Mouse (Mus musculus) midbrain, embryonic 13.5 days (tissue): ENCODE measurements around the gene Olfm2. TPM values are rescaled to one million over a fixed set of nuclear protein-coding genes. Genes with fewer than 3 reads are reported as not detected.

ENCODE experiments used
- ATAC-seq: fragments of 200-750 bp; cut with Nextera tagmentation; 2 replicates; pipeline ENCODE4 v1.8.0; 2017; ENCODE audit warnings: mild to moderate bottlenecking, moderate TSS enrichment, moderate library complexity
- H3K27ac ChIP-seq: fragments of 300-500 bp; sonication (generic); 2 replicates; pipeline ENCODE4 v1.5.1; 2015; ENCODE audit warnings: inconsistent platforms, mild to moderate bottlenecking, moderate library complexity
- H3K27me3 ChIP-seq: fragments of 300-500 bp; sonication (generic); 2 replicates; pipeline ENCODE4 v1.6.1; 2015; ENCODE audit warnings: mild to moderate bottlenecking, inconsistent platforms
- H3K36me3 ChIP-seq: fragments of 300-500 bp; sonication (generic); 2 replicates; pipeline ENCODE4 v1.6.1; 2015; ENCODE audit warnings: mild to moderate bottlenecking, inconsistent platforms
- H3K4me1 ChIP-seq: fragments of 300-500 bp; sonication (generic); replicated peaks from 2 replicates; pipeline ENCODE4 v1.6.1; 2015; ENCODE audit warnings: inconsistent platforms
- H3K4me2 ChIP-seq: fragments of 300-500 bp; sonication (generic); replicated peaks from 2 replicates; pipeline ENCODE4 v1.6.1; 2015; ENCODE audit warnings: moderate library complexity, mild to moderate bottlenecking, inconsistent platforms
- H3K4me3 ChIP-seq: fragments of 300-500 bp; sonication (generic); replicated peaks from 2 replicates; pipeline ENCODE4 v1.5.1; 2015; ENCODE audit warnings: mild to moderate bottlenecking, inconsistent platforms
- H3K9ac ChIP-seq: fragments of 300-500 bp; sonication (generic); replicated peaks from 2 replicates; pipeline ENCODE4 v1.6.1; 2015; ENCODE audit warnings: mild to moderate bottlenecking, inconsistent platforms
- H3K9me3 ChIP-seq: fragments of 300-500 bp; sonication (generic); 2 replicates; pipeline ENCODE4 v1.6.1; 2016; ENCODE audit warnings: mild to moderate bottlenecking, inconsistent platforms
- WGBS: fragments of 180-500 bp; shearing (Covaris S2); methylation state at CpG from one replicate; pipeline ENCODE4 v1.1.7; 2015; 5-methylcytosine and 5-hydroxymethylcytosine counted together
- polyA plus RNA-seq: library from polyadenylated mRNA; unstranded; fragments of >200 nt; fragmentation: Nextera tagmentation; extraction: Ambion mirVana; gene quantifications from 2 replicates; pipeline ENCODE4 v1.2.1, GENCODE M21; 2015

Olfm2 gene
- polyA plus RNA-seq = 92.0 and 96.7 TPM in 2 replicates

GRCm38 (mm10) chr9:20746017-20746660 lies at the start of gene Olfm2:
Gene Olfm2 (minus strand): TSS chr9:20746349.
- peaks cover 4% of the 10 kb centered on the region; the same call in 1 of the 2 replicates for H3K36me3 ChIP-seq
- H3K4me2 ChIP-seq = peak within 1 kb of the TSS; percentile 76
- H3K27me3 ChIP-seq = peaks cover 31% of the 10 kb centered on the region
- WGBS = 0% methylated on average over 22 of the region's 50 CpGs
- H3K9me3 ChIP-seq = no peaks in the 10 kb centered on the region
- peak within 1 kb of the TSS; percentile 59 for H3K4me3 ChIP-seq
- peak within 1 kb of the TSS; percentile 55 for H3K27ac ChIP-seq
- H3K4me1 ChIP-seq = peaks cover 29% of the 10 kb centered on the region
- peak within 1 kb of the TSS; percentile 81 for H3K9ac ChIP-seq
- ATAC-seq = peak; percentile 58

- Histone ChIP-seq H3K36me3 (no peaks in the 10 kb centered on the region), H3K27me3 (no peaks in the 10 kb centered on the region), H3K4me2 (no peak overlapping the region), H3K27ac (no peak overlapping the region; the same call in 1 of the 2 replicates), H3K4me3 (no peak overlapping the region), H3K4me1 (0 out of 2 replicates have a peak, but pooled peaks cover 4% of the 10 kb centered on the region), H3K9ac (no peak overlapping the region; the same call in 1 of the 2 replicates), H3K9me3 (no peaks in the 10 kb centered on the region)
- ATAC-seq = peak; percentile 82
- WGBS = 49% methylated on average over 7 of the region's 7 CpGs
Observed at GRCm38 (mm10) chr9:20794108-20794806, 48.1 kb upstream of the Olfm2 start.

GRCm38 (mm10) chr9:20790345-20790744 lies 44.2 kb upstream of the Olfm2 start:
- Histone ChIP-seq H3K4me3 (no peak overlapping the region), H3K9ac (no peak overlapping the region), H3K27me3 (no peaks in the 10 kb centered on the region), H3K4me2 (no peak overlapping the region), H3K27ac (no peak overlapping the region), H3K4me1 (0 out of 2 replicates have a peak, but pooled peaks cover 4% of the 10 kb centered on the region), H3K36me3 (no peaks in the 10 kb centered on the region), H3K9me3 (no peaks in the 10 kb centered on the region)
- no peak for ATAC-seq
- WGBS = 54% methylated on average over 3 of the region's 3 CpGs

- 76% methylated on average over 3 of the region's 4 CpGs for WGBS
- H3K4me2 ChIP-seq = no peak overlapping the region
- no peaks in the 10 kb centered on the region for H3K9me3 ChIP-seq
- no peaks in the 10 kb centered on the region for H3K27me3 ChIP-seq
- H3K4me1 ChIP-seq = 0 out of 2 replicates have a peak, but pooled peaks cover 4% of the 10 kb centered on the region
- no peak overlapping the region for H3K9ac ChIP-seq
- no peak for ATAC-seq
- H3K27ac ChIP-seq = no peak overlapping the region
- H3K36me3 ChIP-seq = no peaks in the 10 kb centered on the region
- H3K4me3 ChIP-seq = no peak overlapping the region
Observed at GRCm38 (mm10) chr9:20789651-20790050, 43.5 kb upstream of the Olfm2 start.

- H3K36me3 ChIP-seq = no peaks in the 10 kb centered on the region
- no peak overlapping the region for H3K4me2 ChIP-seq
- H3K27me3 ChIP-seq = no peaks in the 10 kb centered on the region
- 81% methylated on average over 8 of the region's 8 CpGs for WGBS
- H3K9me3 ChIP-seq = no peaks in the 10 kb centered on the region
- H3K27ac ChIP-seq = no peak overlapping the region
- no peak overlapping the region for H3K4me3 ChIP-seq
- H3K4me1 ChIP-seq = 0 out of 2 replicates have a peak, but pooled peaks cover 4% of the 10 kb centered on the region
- H3K9ac ChIP-seq = no peak overlapping the region
- no peak for ATAC-seq
Observed at GRCm38 (mm10) chr9:20787992-20788391, 41.8 kb upstream of the Olfm2 start.

GRCm38 (mm10) chr9:20785055-20785454 lies 38.9 kb upstream of the Olfm2 start:
- no peaks in the 10 kb centered on the region for H3K36me3 ChIP-seq
- H3K27me3 ChIP-seq = no peaks in the 10 kb centered on the region
- H3K27ac ChIP-seq = no peak overlapping the region
- H3K4me1 ChIP-seq = no peaks in the 10 kb centered on the region
- no peaks in the 10 kb centered on the region for H3K9me3 ChIP-seq
- H3K4me2 ChIP-seq = no peak overlapping the region
- H3K4me3 ChIP-seq = no peak overlapping the region
- no peak for ATAC-seq
- WGBS = 79% methylated on average over 6 of the region's 6 CpGs
- H3K9ac ChIP-seq = no peak overlapping the region

- H3K9ac ChIP-seq = no peak overlapping the region
- H3K27me3 ChIP-seq = no peaks in the 10 kb centered on the region
- no peaks in the 10 kb centered on the region for H3K36me3 ChIP-seq
- H3K9me3 ChIP-seq = no peaks in the 10 kb centered on the region
- H3K4me1 ChIP-seq = no peaks in the 10 kb centered on the region
- no peak overlapping the region for H3K4me3 ChIP-seq
- ATAC-seq = no peak
- 86% methylated on average over 3 of the region's 3 CpGs for WGBS
- H3K27ac ChIP-seq = no peak overlapping the region
- no peak overlapping the region for H3K4me2 ChIP-seq
Observed at GRCm38 (mm10) chr9:20781286-20781685, 35.1 kb upstream of the Olfm2 start.

GRCm38 (mm10) chr9:20765274-20765673 lies 19.1 kb upstream of the Olfm2 start:
- no peaks in the 10 kb centered on the region for H3K27me3 ChIP-seq
- no peak for ATAC-seq
- no peaks in the 10 kb centered on the region for H3K36me3 ChIP-seq
- H3K9ac ChIP-seq = no peak overlapping the region
- H3K27ac ChIP-seq = no peak overlapping the region
- H3K9me3 ChIP-seq = no peaks in the 10 kb centered on the region
- no peak overlapping the region for H3K4me3 ChIP-seq
- H3K4me1 ChIP-seq = peaks cover 4% of the 10 kb centered on the region; the same call in 1 of the 2 replicates
- no peak overlapping the region for H3K4me2 ChIP-seq
- WGBS = 83% methylated on average over 2 of the region's 2 CpGs

GRCm38 (mm10) chr9:20763099-20763498 lies 16.9 kb upstream of the Olfm2 start:
- Histone ChIP-seq H3K27me3 (no peaks in the 10 kb centered on the region), H3K4me2 (no peak overlapping the region), H3K9me3 (no peaks in the 10 kb centered on the region), H3K9ac (no peak overlapping the region), H3K4me3 (no peak overlapping the region), H3K4me1 (peaks cover 4% of the 10 kb centered on the region; the same call in 1 of the 2 replicates), H3K27ac (no peak overlapping the region), H3K36me3 (no peaks in the 10 kb centered on the region)
- ATAC-seq = no peak
- 93% methylated on average over 1 of the region's 1 CpGs for WGBS

- H3K9ac ChIP-seq = 0 out of 2 replicates have a peak overlapping the region, but pooled peaks have one; percentile 11
- H3K27me3 ChIP-seq = no peaks in the 10 kb centered on the region
- no peak overlapping the region for H3K4me3 ChIP-seq
- H3K4me1 ChIP-seq = peaks cover 4% of the 10 kb centered on the region; the same call in 1 of the 2 replicates
- H3K27ac ChIP-seq = no peak overlapping the region
- no peak overlapping the region for H3K4me2 ChIP-seq
- H3K9me3 ChIP-seq = no peaks in the 10 kb centered on the region
- WGBS = 49% methylated on average over 7 of the region's 7 CpGs
- no peak for ATAC-seq
- no peaks in the 10 kb centered on the region for H3K36me3 ChIP-seq
Observed at GRCm38 (mm10) chr9:20762197-20762961, 16.2 kb upstream of the Olfm2 start.

- H3K4me1 ChIP-seq = peaks cover 4% of the 10 kb centered on the region; the same call in 1 of the 2 replicates
- no peak overlapping the region for H3K27ac ChIP-seq
- WGBS = 75% methylated on average over 3 of the region's 3 CpGs
- H3K4me3 ChIP-seq = no peak overlapping the region
- no peak overlapping the region for H3K4me2 ChIP-seq
- H3K9me3 ChIP-seq = no peaks in the 10 kb centered on the region
- ATAC-seq = no peak
- no peak overlapping the region for H3K9ac ChIP-seq
- H3K36me3 ChIP-seq = no peaks in the 10 kb centered on the region
- no peaks in the 10 kb centered on the region for H3K27me3 ChIP-seq
Observed at GRCm38 (mm10) chr9:20761388-20761787, 15.2 kb upstream of the Olfm2 start.

- 75% methylated on average over 12 of the region's 12 CpGs for WGBS
- Histone ChIP-seq H3K4me2 (no peak overlapping the region), H3K36me3 (no peaks in the 10 kb centered on the region), H3K9me3 (no peaks in the 10 kb centered on the region), H3K4me1 (peaks cover 4% of the 10 kb centered on the region; the same call in 1 of the 2 replicates), H3K4me3 (no peak overlapping the region), H3K27me3 (no peaks in the 10 kb centered on the region), H3K9ac (no peak overlapping the region), H3K27ac (no peak overlapping the region)
- ATAC-seq = no peak
Observed at GRCm38 (mm10) chr9:20760813-20761212, 14.7 kb upstream of the Olfm2 start.
